Comparison of ENCODE assay signal across 25 mouse cellular contexts in genomic region chr16:34167042-34167441, GRCm38 (mm10).
DNase-seq lines count a peak whose midpoint lies in the region; ATAC-seq and TF ChIP-seq lines count a peak whose summit lies in the region.
"Had no signal": no experiment of that assay in that cellular context is flagged by ENCODE, and none has a peak within 500 bp of the region (broad histone marks: within the 10 kb centered on the region; RNA-seq: fewer than 3 reads in every experiment).

No protein-coding gene starts in this region.

- H3K4me2 ChIP-seq in forebrain, embryonic 15.5 days (replicated peaks) = no peak overlapping the region
- no peak overlapping the region for H3K4me2 ChIP-seq in midbrain, postnatal 0 days (ENCODE audit: low read depth, low read length, poor library complexity, severe bottlenecking)
- H3K4me2 ChIP-seq: embryonic facial prominence, embryonic 13.5 days; heart, embryonic 11.5 days; limb, embryonic 12.5 days; liver, embryonic 15.5 days; lung, embryonic 15.5 days; neural tube, embryonic 13.5 days had no signal

- H3K4me1 ChIP-seq in forebrain, embryonic 15.5 days = peaks cover 10% of the 10 kb centered on the region
- H3K4me1 ChIP-seq in midbrain, postnatal 0 days (ENCODE audit: insufficient read depth, low read length) = 0 out of 2 replicates have a peak, but pooled peaks cover 4% of the 10 kb centered on the region
- H3K4me1 ChIP-seq: limb, embryonic 12.5 days; liver, embryonic 15.5 days; lung, embryonic 15.5 days; neural tube, embryonic 13.5 days had no signal

- no peaks in the 10 kb centered on the region for H3K9me3 ChIP-seq in forebrain, embryonic 15.5 days
- no peaks in the 10 kb centered on the region for H3K9me3 ChIP-seq in midbrain, postnatal 0 days (ENCODE audit: low read length)
- H3K9me3 ChIP-seq: embryonic facial prominence, embryonic 13.5 days; limb, embryonic 12.5 days; liver, embryonic 15.5 days; lung, embryonic 15.5 days; neural tube, embryonic 13.5 days had no signal

- intact Hi-C loops in left cerebral cortex, adult 2 months (cut with DNase I) = no loop called here
- intact Hi-C loops in left cerebral cortex, postnatal 10 days (cut with DNase I) = no loop called here

- no peak for TF ChIP-seq CTCF in left cerebral cortex, adult 2 months (IDR thresholded peaks at IDR 0.05)
- TF ChIP-seq CTCF in midbrain, postnatal 0 days (IDR thresholded peaks at IDR 0.05) = no peak

- peaks cover 53% of the 10 kb centered on the region for H3K36me3 ChIP-seq in forebrain, embryonic 15.5 days
- H3K36me3 ChIP-seq in midbrain, postnatal 0 days (ENCODE audit: insufficient read depth, low read length) = peaks cover 18% of the 10 kb centered on the region; the same call in 1 of the 2 replicates
- H3K36me3 ChIP-seq: liver, embryonic 15.5 days; lung, embryonic 15.5 days had no signal

- ATAC-seq in forebrain, embryonic 15.5 days (replicated peaks) = no peak; the same call in 1 of the 2 replicates
- no peak for ATAC-seq in midbrain, postnatal 0 days (ENCODE audit: low FRiP score)
- ATAC-seq: intestine, embryonic 16.5 days had no signal

- H3K4me3 ChIP-seq in left cerebral cortex, adult 2 months = no peak overlapping the region
- H3K4me3 ChIP-seq in forebrain, embryonic 15.5 days = no peak overlapping the region
- H3K4me3 ChIP-seq in midbrain, postnatal 0 days (ENCODE audit: low read depth, low read length) = no peak overlapping the region
- H3K4me3 ChIP-seq: embryonic facial prominence, embryonic 13.5 days; limb, embryonic 12.5 days; liver, embryonic 15.5 days; lung, embryonic 15.5 days; neural tube, embryonic 13.5 days had no signal

- DNase-seq in heart, adult 11 months = peak; percentile 55
- no peak for DNase-seq in heart, adult 18-20 months
- DNase-seq in left cerebral cortex, adult 2 months (ENCODE audit: extremely low spot score in 1 of 2, low spot score in 2 of 2) = no peak
- DNase-seq in left cerebral cortex, postnatal 10 days (ENCODE audit: extremely low spot score in 1 of 2, low spot score in 2 of 2) = no peak
- DNase-seq in midbrain, postnatal 0 days (ENCODE audit: low spot score) = no peak
- DNase-seq in MN1 (ENCODE audit: low spot score) = no peak
- DNase-seq: adrenal gland, postnatal 14 days; cerebellum, adult 11-12 months; cerebellum, postnatal 10 days; gastrocnemius, postnatal 10 days; heart, postnatal 36 days; kidney, adult 8-10 months; kidney, postnatal 4 days; right cerebral cortex, postnatal 4 days; thymus, adult 2 months; thymus, postnatal 36 days had no signal

- H3K27me3 ChIP-seq in forebrain, embryonic 15.5 days = no peaks in the 10 kb centered on the region
- no peaks in the 10 kb centered on the region for H3K27me3 ChIP-seq in midbrain, postnatal 0 days (ENCODE audit: insufficient read depth, low read length)
- H3K27me3 ChIP-seq: embryonic facial prominence, embryonic 13.5 days; limb, embryonic 12.5 days; liver, embryonic 15.5 days; lung, embryonic 15.5 days; neural tube, embryonic 13.5 days had no signal

- H3K9ac ChIP-seq in forebrain, embryonic 15.5 days (replicated peaks) = no peak overlapping the region
- no peak overlapping the region for H3K9ac ChIP-seq in midbrain, postnatal 0 days (replicated peaks; ENCODE audit: low read length, poor library complexity, severe bottlenecking)
- H3K9ac ChIP-seq: embryonic facial prominence, embryonic 13.5 days; limb, embryonic 12.5 days; liver, embryonic 15.5 days; lung, embryonic 15.5 days; neural tube, embryonic 13.5 days had no signal

- H3K27ac ChIP-seq in left cerebral cortex, adult 2 months = peak overlapping the region; percentile 5; the same call in 1 of the 2 replicates
- peak overlapping the region; percentile 65 for H3K27ac ChIP-seq in forebrain, embryonic 15.5 days (replicated peaks)
- H3K27ac ChIP-seq in midbrain, postnatal 0 days (ENCODE audit: low read depth, low read length) = peak overlapping the region; percentile 13; the same call in 1 of the 2 replicates
- H3K27ac ChIP-seq: embryonic facial prominence, embryonic 13.5 days; kidney, postnatal 0 days; limb, embryonic 12.5 days; liver, embryonic 15.5 days; lung, embryonic 15.5 days; neural tube, embryonic 13.5 days had no signal

- WGBS in forebrain, embryonic 15.5 days = 26% methylated on average over 5 of the region's 5 CpGs
- 46% methylated on average over 5 of the region's 5 CpGs for WGBS in midbrain, postnatal 0 days

Comparison
In these comparisons a context has a peak if more than half of its experiments do, and no peak if none do; other contexts are left out.
1. H3K27ac ChIP-seq: peak in every context shown above with its lines; median percentile 65 in forebrain, embryonic 15.5 days; 13 in midbrain, postnatal 0 days; 5 in left cerebral cortex, adult 2 months.